Mouse (Mus musculus): ENCODE measurements around the gene Gbgt1. TPM values are rescaled to one million over a fixed set of nuclear protein-coding genes. Genes with fewer than 3 reads are reported as not detected.

Gbgt1 gene
- total RNA-seq, 2 experiments from 2014 or later: 0.48 TPM; not detected in 1

DNA sequence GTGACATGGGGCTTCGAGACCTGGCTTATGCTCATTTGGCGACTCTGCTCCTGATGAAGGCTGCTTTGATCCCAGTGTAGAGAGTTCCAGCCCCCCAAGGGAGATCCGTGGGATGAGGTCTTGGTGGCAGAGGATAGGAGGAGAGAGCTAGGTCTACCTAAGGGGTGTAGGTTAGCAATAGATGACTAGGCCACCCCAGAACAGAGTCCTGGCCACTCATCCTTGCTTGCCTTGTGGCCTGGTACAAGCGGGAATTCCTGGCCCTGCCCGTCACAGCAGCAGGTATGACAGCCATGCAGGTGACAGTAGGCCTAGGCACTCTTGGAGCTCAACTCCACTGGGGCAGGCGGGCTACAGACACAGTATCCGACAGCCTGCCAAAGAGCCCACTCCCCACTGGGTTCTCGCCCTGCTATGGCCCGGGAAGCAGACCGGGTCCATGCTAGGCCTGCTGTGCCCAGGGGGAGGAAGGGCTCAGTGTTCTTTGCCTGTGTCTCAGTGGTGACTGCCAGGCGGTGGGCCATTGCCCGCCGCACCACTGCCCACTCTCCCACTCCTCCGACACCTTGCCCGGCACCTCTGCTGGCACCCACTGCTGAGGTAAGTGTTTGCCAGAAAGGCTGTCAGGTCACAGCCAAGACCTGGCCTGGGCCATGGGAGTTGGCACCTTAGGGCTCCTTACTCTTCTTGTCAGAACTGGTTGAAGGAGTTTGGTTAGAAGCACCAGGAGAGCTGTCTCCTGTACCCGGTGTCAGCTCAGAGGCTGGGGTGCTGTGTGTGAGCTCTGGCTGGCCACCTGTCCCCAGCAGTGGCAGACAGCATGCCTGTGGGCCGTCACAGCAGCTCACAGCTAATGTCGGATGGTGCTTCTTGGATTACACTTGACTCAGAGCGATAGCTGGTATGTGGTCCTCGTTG lies 31.0 kb downstream of the Gbgt1 start:
- ATAC-seq (ENCODE audit: poor library complexity, severe bottlenecking): no peak

- no peak for ATAC-seq (ENCODE audit: poor library complexity, severe bottlenecking)
These were observed 31.7 kb downstream of the Gbgt1 start for GRCm38 (mm10) chr2:28528354-28528730.

- no peak for ATAC-seq (ENCODE audit: poor library complexity, severe bottlenecking)
These were observed 33.2 kb downstream of the Gbgt1 start for GRCm38 (mm10) chr2:28529856-28530255.

DNA sequence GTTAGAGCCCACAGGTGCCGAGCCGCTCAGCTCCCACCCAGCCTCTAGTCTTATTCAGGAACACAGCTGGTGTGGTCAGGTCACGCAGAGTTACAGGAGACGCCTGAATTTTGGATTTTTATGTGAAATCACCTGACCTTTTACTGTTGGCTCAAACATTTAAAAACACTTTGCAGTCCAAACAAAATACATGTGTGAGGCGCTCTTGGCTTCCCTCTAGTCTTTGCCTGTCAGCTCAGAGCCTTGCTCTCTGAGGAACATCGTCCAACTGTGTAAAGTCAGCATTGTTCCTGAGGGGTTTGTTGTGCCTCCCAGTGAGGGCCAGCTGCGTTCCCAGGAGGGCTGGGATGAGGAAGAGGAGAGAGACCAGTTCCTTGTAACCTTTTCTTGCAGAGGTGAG lies 33.6 kb downstream of the Gbgt1 start:
- ATAC-seq (ENCODE audit: poor library complexity, severe bottlenecking): no peak

DNA sequence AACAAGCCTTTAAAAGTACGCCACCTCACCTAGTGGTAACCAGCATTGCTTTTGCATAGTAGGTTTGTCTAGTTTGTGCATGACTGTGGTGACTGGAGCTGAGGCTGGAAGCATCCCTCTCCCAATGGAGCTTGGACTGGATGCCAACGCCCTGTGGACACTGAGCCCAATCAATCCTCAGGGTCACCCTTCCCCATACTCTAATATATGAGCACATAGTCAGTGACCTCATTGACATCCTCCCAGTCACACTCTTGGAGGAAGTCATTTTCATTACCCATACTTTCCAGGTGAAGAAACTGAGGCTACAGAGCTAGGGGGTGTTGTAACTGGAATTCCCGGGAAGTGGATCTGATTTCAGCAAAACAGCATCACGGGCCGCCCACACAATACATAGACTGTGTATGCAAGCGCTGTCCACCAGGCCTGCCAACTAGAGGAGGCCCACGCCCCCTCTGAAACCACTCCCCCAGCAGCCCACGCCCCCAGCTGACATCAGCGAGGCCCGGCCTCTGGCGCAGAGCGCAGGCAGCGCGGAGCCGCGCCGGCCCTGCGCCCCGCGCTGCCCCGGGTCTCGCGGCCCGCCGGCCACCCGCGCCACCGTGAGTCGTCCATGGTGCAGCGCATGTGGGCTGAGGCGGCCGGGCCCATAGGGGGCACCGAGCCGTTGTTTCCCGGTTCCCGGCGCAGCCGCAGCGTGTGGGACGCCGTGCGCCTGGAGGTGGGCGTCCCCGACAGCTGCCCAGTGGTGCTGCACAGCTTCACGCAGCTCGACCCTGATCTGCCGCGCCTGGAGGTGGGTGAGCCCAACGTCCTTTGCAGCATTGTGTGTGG lies 36.5 kb downstream of the Gbgt1 start:
- ATAC-seq (ENCODE audit: poor library complexity, severe bottlenecking): peak; percentile 98

GRCm38 (mm10) chr2:28533901-28534435 lies 37.3 kb downstream of the Gbgt1 start:
- ATAC-seq (ENCODE audit: poor library complexity, severe bottlenecking): no peak

DNA sequence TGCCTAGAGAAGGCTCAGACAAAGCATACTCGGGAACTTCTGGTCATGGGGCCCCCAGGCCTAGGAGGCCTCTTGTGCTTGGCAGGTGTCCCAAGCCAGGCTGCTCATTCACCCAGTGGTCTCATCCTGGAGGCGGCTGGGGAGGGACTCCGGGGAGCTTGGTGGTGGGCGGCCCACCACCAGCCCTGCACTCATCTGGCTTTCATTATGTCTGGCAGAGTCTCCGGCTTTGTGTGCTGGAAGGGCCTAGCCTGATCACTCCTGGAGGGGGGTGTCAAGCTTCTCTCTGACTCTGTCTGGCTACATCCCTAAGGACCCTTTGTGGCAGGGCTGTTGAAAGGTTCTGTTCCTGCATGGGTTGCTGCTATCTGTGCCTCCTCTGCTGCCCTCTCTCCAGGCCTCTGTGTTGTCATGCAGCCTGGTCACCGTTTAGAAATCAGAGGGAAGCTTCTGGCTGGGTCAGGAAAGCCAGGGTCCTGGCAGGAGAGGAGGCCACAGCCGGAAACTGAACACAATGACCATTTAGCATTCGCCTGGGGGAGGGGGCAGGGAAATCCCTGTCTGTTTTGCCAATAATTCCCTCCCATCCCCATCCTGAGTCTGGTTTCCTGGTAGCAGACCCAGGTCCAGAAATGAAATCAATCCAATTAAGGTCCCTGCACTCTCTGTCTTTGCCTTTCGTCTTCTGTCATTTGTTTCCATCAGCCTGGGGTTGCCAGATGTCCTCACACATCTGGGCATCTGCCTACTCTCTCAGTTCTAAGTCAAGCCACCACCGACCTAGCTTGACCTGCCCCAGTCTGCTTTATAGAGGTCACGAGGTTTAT lies 38.0 kb downstream of the Gbgt1 start:
- no peak for ATAC-seq (ENCODE audit: poor library complexity, severe bottlenecking)

GRCm38 (mm10) chr2:28535263-28535540 lies 38.5 kb downstream of the Gbgt1 start:
- no peak for ATAC-seq (ENCODE audit: poor library complexity, severe bottlenecking)

- no peak for ATAC-seq (ENCODE audit: poor library complexity, severe bottlenecking)
These were observed 39.0 kb downstream of the Gbgt1 start for GRCm38 (mm10) chr2:28535650-28536049.

GRCm38 (mm10) chr2:28536166-28536565 lies 39.5 kb downstream of the Gbgt1 start:
- ATAC-seq (ENCODE audit: poor library complexity, severe bottlenecking): no peak

DNA sequence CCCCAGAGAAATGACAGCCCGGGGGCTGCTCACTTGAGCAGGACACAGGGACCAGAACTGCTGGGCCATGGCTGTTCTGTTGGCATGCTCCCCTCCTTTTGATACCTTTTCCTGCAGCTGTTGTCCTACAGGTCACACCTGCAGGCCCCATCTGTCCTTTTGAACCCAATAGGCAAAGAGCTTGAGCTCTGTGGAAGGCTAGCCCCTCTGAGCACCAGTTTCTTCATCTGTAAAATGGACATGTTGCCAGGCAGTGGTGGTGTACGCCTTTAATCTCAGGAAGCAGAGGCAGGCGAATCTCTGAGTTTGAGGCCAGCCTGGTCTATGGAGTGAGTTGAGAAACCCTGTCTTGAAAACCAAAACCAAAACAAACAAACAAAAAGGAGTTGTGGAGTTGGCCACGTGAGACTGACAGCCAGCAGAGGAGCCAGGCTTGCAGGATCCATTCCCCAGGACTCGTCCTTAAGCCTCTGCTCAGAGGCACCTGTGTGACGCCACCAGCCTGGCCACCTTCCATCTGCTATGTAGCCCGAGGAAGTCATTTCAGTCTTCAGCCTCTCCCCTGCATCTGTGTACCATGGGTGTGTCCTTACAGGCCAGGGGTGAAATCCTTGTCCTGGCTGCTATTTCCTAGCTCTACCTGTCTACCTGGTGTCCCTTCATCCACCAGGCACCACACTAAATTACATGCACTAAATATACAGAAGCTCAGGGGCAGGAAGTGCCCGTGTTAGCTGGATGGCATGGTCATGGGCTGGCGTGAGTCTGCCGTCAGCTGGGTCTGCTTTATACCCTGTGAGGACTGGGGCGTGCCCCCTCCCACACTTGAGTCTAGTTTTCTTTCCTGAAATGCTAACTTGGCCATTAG lies 40.3 kb downstream of the Gbgt1 start:
- no peak for ATAC-seq (ENCODE audit: poor library complexity, severe bottlenecking)

DNA sequence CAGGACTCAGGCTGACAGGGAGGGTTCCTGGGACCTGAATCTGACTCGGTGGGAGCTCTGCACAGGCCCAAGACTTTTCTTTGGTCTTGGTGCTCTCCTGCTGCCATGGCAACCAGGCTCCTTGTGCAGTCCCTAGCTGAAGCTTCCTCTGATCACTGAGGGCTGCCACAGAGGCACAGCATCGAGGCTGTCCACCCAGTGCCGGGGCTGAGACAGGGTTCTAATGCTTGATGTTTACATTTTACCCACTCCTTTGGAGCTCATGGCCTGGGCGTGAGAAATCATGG lies 40.9 kb downstream of the Gbgt1 start:
- ATAC-seq (ENCODE audit: poor library complexity, severe bottlenecking): no peak

GRCm38 (mm10) chr2:28537995-28538816 lies 41.5 kb downstream of the Gbgt1 start:
- no peak for ATAC-seq (ENCODE audit: poor library complexity, severe bottlenecking)

DNA sequence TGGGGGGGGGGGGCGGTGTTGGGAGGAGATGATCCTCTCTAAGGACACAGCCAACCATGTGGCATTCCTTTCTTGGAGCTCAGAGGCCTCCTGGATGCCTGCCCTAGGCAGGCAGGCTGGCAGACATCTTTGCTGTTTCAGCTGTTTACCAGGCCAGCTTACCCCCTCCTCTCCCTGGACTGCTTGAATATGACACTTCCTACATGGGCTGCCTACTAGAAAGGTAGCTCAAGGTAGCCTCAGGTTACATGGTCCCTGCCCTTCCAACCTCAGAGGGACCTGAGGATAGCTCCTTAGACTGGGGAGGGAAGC lies 42.1 kb downstream of the Gbgt1 start:
- ATAC-seq (ENCODE audit: poor library complexity, severe bottlenecking): no peak

DNA sequence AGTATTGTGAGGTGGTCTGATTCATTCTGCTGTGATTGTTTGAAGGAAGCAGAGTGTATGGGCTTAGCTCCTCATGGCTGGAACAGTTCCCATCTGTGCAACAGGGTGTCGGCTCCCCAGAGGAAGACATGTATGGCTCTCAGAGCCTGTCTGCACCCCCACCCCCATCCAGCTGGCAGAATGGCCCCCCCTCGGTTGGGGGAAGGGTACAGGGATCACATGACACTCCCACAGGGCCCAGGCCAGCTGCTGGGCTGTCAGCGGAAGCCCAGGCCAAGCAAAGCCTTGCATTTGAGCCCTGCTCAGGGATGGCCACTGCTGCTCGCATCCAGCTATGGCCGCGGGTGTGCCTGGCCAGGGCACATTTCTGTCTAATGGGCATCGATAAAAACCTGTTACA lies 42.5 kb downstream of the Gbgt1 start:
- ATAC-seq (ENCODE audit: poor library complexity, severe bottlenecking): no peak

- peak; percentile 97 for ATAC-seq (ENCODE audit: poor library complexity, severe bottlenecking)
These were observed 43.3 kb downstream of the Gbgt1 start for GRCm38 (mm10) chr2:28539949-28540348.

DNA sequence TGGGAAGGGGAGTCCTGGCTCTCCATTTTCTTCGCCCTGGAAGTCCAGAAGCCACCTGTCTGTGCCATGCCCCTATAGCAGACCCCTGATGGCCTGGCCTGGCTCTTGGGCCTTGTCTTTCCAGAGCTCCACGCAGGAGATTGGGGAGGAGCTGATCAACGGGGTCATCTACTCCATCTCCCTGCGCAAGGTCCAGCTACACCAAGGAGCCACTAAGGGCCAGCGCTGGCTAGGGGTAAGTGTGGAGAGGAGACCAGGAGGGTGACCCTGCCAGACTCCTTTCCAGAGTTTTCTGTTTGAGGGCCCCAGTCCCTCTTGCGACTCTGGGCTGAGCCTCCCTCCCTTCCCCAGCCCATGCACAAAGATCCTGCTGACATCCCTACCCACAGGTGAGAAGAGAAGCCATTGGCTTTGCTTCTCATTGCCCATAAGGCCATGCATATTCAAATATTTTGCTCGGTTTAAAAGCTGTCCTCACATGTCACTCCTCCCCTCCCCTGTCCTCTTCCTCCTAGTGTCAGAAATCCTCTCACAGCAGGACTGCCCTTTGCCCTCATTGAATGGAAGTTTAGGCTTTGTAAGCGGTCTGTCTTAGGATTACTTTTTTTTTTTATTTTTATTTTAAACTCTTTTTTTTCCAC lies 44.0 kb downstream of the Gbgt1 start:
- ATAC-seq (ENCODE audit: poor library complexity, severe bottlenecking): no peak

- ATAC-seq (ENCODE audit: poor library complexity, severe bottlenecking): no peak
These were observed 47.2 kb downstream of the Gbgt1 start for GRCm38 (mm10) chr2:28543894-28544293.

DNA sequence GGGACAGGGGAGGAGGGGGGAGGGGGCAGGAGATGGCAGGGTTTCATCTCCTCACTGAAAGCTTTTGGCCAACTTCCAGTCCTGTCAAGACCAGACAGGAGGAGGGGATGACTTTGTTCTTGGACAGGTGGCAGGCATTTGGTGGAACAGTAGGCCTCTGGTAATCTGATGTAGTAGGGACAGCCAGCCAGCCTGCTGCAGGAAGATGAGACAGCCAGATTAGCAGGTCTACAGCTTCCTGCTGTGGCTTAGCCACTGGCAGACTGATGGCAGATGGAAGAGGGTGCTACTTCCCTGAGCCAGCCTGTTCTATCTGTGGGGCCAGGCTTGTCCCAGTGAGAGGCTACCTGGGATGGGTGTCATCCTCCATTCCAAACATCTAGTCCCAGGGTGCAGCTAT lies 49.3 kb downstream of the Gbgt1 start:
- ATAC-seq (ENCODE audit: poor library complexity, severe bottlenecking): 0 out of 2 replicates have a peak, but pooled peaks have one; percentile 16

All from megakaryocyte, adult 5-6 weeks (primary cell).